19 mouse cellular contexts compared by ENCODE assay signal in genomic region chr6:55580036-55580435, GRCm38 (mm10).
DNase-seq lines count a peak whose midpoint lies in the region; ATAC-seq and TF ChIP-seq lines count a peak whose summit lies in the region.
"Had no signal": no experiment of that assay in that cellular context is flagged by ENCODE, and none has a peak within 500 bp of the region (broad histone marks: within the 10 kb centered on the region; RNA-seq: fewer than 3 reads in every experiment).

No protein-coding gene starts in this region.

- no peak overlapping the region for H3K9ac ChIP-seq in hindbrain, embryonic 12.5 days
- H3K9ac ChIP-seq in forebrain, embryonic 14.5 days (ENCODE audit: low read length): no peak overlapping the region
- H3K9ac ChIP-seq in midbrain, embryonic 16.5 days (ENCODE audit: low read depth, low read length): no peak overlapping the region
- H3K9ac ChIP-seq: embryonic facial prominence, embryonic 15.5 days; heart, embryonic 15.5 days; liver, embryonic 13.5 days had no signal

- 0 out of 2 replicates have a peak, but pooled peaks cover 3% of the 10 kb centered on the region for H3K4me1 ChIP-seq in hindbrain, embryonic 12.5 days
- peaks cover 12% of the 10 kb centered on the region for H3K4me1 ChIP-seq in hindbrain, embryonic 10.5 days (replicated peaks)
- H3K4me1 ChIP-seq in forebrain, embryonic 14.5 days (ENCODE audit: control insufficient read depth, insufficient read depth, low read length): peaks cover 21% of the 10 kb centered on the region
- H3K4me1 ChIP-seq in midbrain, embryonic 16.5 days (ENCODE audit: control insufficient read depth, insufficient read depth, low read length): peaks cover 15% of the 10 kb centered on the region
- H3K4me1 ChIP-seq: embryonic facial prominence, embryonic 15.5 days; heart, embryonic 15.5 days; liver, embryonic 13.5 days had no signal

- H3K4me3 ChIP-seq in hindbrain, embryonic 12.5 days: no peak overlapping the region
- no peak overlapping the region for H3K4me3 ChIP-seq in hindbrain, embryonic 10.5 days
- no peak overlapping the region for H3K4me3 ChIP-seq in forebrain, embryonic 14.5 days (ENCODE audit: low read depth, low read length)
- H3K4me3 ChIP-seq in midbrain, embryonic 16.5 days (ENCODE audit: low read depth, low read length): no peak overlapping the region
- H3K4me3 ChIP-seq: embryonic facial prominence, embryonic 15.5 days; heart, embryonic 15.5 days; limb, embryonic 10.5 days; liver, embryonic 13.5 days; myocyte had no signal

- H3K27me3 ChIP-seq in hindbrain, embryonic 12.5 days: no peaks in the 10 kb centered on the region
- H3K27me3 ChIP-seq in hindbrain, embryonic 10.5 days (ENCODE audit: insufficient read depth, poor library complexity, severe bottlenecking): no peaks in the 10 kb centered on the region
- H3K27me3 ChIP-seq in forebrain, embryonic 14.5 days (replicated peaks; ENCODE audit: control insufficient read depth, insufficient read depth, low read length): no peaks in the 10 kb centered on the region
- H3K27me3 ChIP-seq in midbrain, embryonic 16.5 days (ENCODE audit: control insufficient read depth, insufficient read depth, low read depth, low read length): no peaks in the 10 kb centered on the region
- H3K27me3 ChIP-seq: embryonic facial prominence, embryonic 15.5 days; heart, embryonic 15.5 days; liver, embryonic 13.5 days had no signal

- H3K9me3 ChIP-seq in hindbrain, embryonic 12.5 days (replicated peaks): no peaks in the 10 kb centered on the region
- no peaks in the 10 kb centered on the region for H3K9me3 ChIP-seq in hindbrain, embryonic 10.5 days
- H3K9me3 ChIP-seq in forebrain, embryonic 14.5 days (replicated peaks; ENCODE audit: control insufficient read depth, low read length): no peaks in the 10 kb centered on the region
- H3K9me3 ChIP-seq in midbrain, embryonic 16.5 days (replicated peaks; ENCODE audit: control insufficient read depth, low read length, poor library complexity, severe bottlenecking): no peaks in the 10 kb centered on the region
- H3K9me3 ChIP-seq: embryonic facial prominence, embryonic 15.5 days; heart, embryonic 15.5 days; limb, embryonic 10.5 days; liver, embryonic 13.5 days had no signal

- DNase-seq in hindbrain, embryonic 10.5 days (ENCODE audit: low spot score): no peak
- peak; percentile 89 for DNase-seq in brain, embryonic 14.5 days (ENCODE audit: low read depth)
- DNase-seq in forebrain, embryonic 14.5 days (ENCODE audit: low spot score): peak; percentile 83
- no peak for DNase-seq in adrenal gland, postnatal 10 days
- DNase-seq in gastrocnemius, postnatal 4 days (ENCODE audit: low spot score in 2 of 2): no peak
- DNase-seq: adrenal gland, adult 2 months; gastrocnemius, postnatal 25 days; kidney, adult 9 months; kidney, postnatal 4 days; layer of hippocampus, postnatal 36 days; liver, embryonic 13.5 days had no signal

- peak overlapping the region; percentile 72 for H3K27ac ChIP-seq in hindbrain, embryonic 12.5 days
- H3K27ac ChIP-seq in hindbrain, embryonic 10.5 days: no peak overlapping the region
- H3K27ac ChIP-seq in forebrain, embryonic 14.5 days (ENCODE audit: low read depth, low read length): peak overlapping the region; percentile 86
- peak overlapping the region; percentile 74 for H3K27ac ChIP-seq in midbrain, embryonic 16.5 days (ENCODE audit: low read length)
- H3K27ac ChIP-seq: embryonic facial prominence, embryonic 15.5 days; heart, embryonic 15.5 days; limb, embryonic 10.5 days; liver, embryonic 13.5 days had no signal

- no peaks in the 10 kb centered on the region for H3K36me3 ChIP-seq in hindbrain, embryonic 12.5 days
- no peaks in the 10 kb centered on the region for H3K36me3 ChIP-seq in hindbrain, embryonic 10.5 days
- no peaks in the 10 kb centered on the region for H3K36me3 ChIP-seq in forebrain, embryonic 14.5 days (ENCODE audit: control insufficient read depth, insufficient read depth, low read length)
- no peaks in the 10 kb centered on the region for H3K36me3 ChIP-seq in midbrain, embryonic 16.5 days (ENCODE audit: control insufficient read depth, insufficient read depth, low read length)
- H3K36me3 ChIP-seq: embryonic facial prominence, embryonic 15.5 days; heart, embryonic 15.5 days; limb, embryonic 10.5 days; liver, embryonic 13.5 days had no signal

- 0 out of 2 replicates have a peak overlapping the region, but pooled peaks have one; percentile 3 for H3K4me2 ChIP-seq in hindbrain, embryonic 12.5 days (replicated peaks)
- H3K4me2 ChIP-seq in forebrain, embryonic 14.5 days (ENCODE audit: low read length): peak overlapping the region; percentile 22
- H3K4me2 ChIP-seq in midbrain, embryonic 16.5 days (ENCODE audit: low read length): peak overlapping the region; percentile 23; the same call in 1 of the 2 replicates
- H3K4me2 ChIP-seq: embryonic facial prominence, embryonic 15.5 days; heart, embryonic 15.5 days; liver, embryonic 13.5 days had no signal

- WGBS in hindbrain, embryonic 12.5 days: 31% methylated on average over 5 of the region's 5 CpGs
- WGBS in hindbrain, embryonic 10.5 days: 32% methylated on average over 5 of the region's 5 CpGs
- 10% methylated on average over 5 of the region's 5 CpGs for WGBS in forebrain, embryonic 14.5 days
- 11% methylated on average over 5 of the region's 5 CpGs for WGBS in midbrain, embryonic 16.5 days

- TF ChIP-seq CTCF in brain, embryonic 14.5 days (IDR thresholded peaks at IDR 0.05; ENCODE audit: borderline replicate concordance, extremely low read depth, insufficient read depth, insufficient read length): no peak

- ATAC-seq in hindbrain, embryonic 12.5 days (ENCODE audit: low FRiP score): peak; percentile 75
- ATAC-seq in forebrain, embryonic 14.5 days: peak; percentile 76
- ATAC-seq in midbrain, embryonic 16.5 days: peak; percentile 64
- ATAC-seq: CD4-positive, CD25-positive, alpha-beta regulatory T cell, adult 4 months; inflammation-experienced regulatory T-cells, adult 6 months had no signal

- TF ChIP-seq POLR2A in brain, embryonic 14.5 days (IDR thresholded peaks at IDR 0.05; ENCODE audit: borderline replicate concordance, extremely low read depth, insufficient read depth, insufficient read length, poor library complexity, severe bottlenecking): no peak

Comparison
In these comparisons a context has a peak if more than half of its experiments do, and no peak if none do; other contexts are left out.
1. DNase-seq: peak in brain, embryonic 14.5 days (single experiment) and forebrain, embryonic 14.5 days (single experiment); none in hindbrain, embryonic 10.5 days (single experiment), adrenal gland, postnatal 10 days (single experiment) and gastrocnemius, postnatal 4 days (0 of 2).
2. Peak in every context shown above with its lines, with median percentiles within 50 percentile points of each other: ATAC-seq and H3K4me2 ChIP-seq.